Mouse (Mus musculus): ENCODE measurements around the gene Me3. TPM values are rescaled to one million over a fixed set of nuclear protein-coding genes. Genes with fewer than 3 reads are reported as not detected.
"Not testable (repeated sequence)": the region's sequence is repeated elsewhere in the genome, so short reads cannot be mapped to it uniquely, and the experiment has no call there.

Gene Me3
- polyA plus RNA-seq, 1 experiment from 2014 or later, result 1.9 TPM

GRCm38 (mm10) chr7:89728393-89728792, 96.2 kb downstream of the Me3 start:
- no peaks in the 10 kb centered on the region for H3K4me1 ChIP-seq (replicated peaks; ENCODE audit: control insufficient read depth, insufficient read depth, low read length)
- no peak overlapping the region for H3K4me3 ChIP-seq (ENCODE audit: low read depth, low read length)
- H3K9ac ChIP-seq (ENCODE audit: low read depth, low read length), result no peak overlapping the region
- no peaks in the 10 kb centered on the region for H3K36me3 ChIP-seq (ENCODE audit: control insufficient read depth, insufficient read depth, low read length)
- DNase-seq (ENCODE audit: low spot score), result no peak
- H3K9me3 ChIP-seq (ENCODE audit: control insufficient read depth, low read length), result no peaks in the 10 kb centered on the region
- H3K4me2 ChIP-seq (replicated peaks; ENCODE audit: low read depth, low read length), result no peak overlapping the region
- no peak overlapping the region for H3K27ac ChIP-seq (ENCODE audit: low read depth, low read length)
- ATAC-seq (ENCODE audit: low FRiP score), result no peak
- H3K27me3 ChIP-seq (ENCODE audit: control insufficient read depth, insufficient read depth, low read length), result no peaks in the 10 kb centered on the region
- WGBS, result 86% methylated on average over 3 of the region's 3 CpGs

DNA sequence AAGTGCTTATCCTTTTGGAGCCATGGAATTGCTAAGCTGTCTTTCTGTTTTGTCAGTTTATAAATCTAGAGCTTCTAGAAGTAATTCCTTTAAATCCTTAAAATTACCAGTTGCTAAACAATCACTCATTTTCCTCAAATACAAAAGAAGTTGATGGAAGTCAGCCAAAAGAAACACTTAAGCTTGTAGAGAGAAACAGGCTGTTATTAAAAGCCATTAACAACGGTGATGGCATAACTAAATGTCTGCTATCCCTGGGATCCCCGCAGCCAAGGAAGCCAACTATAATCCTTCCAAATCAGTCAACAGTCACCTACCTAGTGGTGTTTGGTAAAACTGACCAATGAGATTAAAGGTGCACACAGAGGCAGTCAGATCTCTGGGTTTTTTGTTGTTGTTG, 98.3 kb downstream of the Me3 start:
- WGBS, result 94% methylated on average over 2 of the region's 2 CpGs
- H3K36me3 ChIP-seq (ENCODE audit: control insufficient read depth, insufficient read depth, low read length), result no peaks in the 10 kb centered on the region
- H3K4me1 ChIP-seq (replicated peaks; ENCODE audit: control insufficient read depth, insufficient read depth, low read length), result no peaks in the 10 kb centered on the region

DNA sequence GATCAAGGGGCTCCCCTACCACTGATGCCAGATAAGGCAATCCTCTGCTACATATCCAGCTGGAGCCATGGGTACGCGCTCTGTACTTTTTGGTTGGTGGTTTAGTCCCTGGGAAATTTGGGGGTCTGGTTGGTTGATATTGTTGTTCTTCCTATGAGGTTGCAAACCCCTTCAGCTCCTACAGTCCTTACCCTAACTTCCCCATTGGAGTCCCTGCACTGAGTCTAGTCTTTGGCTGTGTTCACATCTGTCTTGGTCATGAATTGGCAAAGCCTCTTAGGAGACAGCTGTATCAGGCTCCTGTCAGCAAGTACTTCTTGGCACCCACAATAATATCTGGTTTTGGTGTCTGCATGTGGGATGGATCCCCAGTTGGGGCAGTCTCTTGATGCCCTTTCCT, 98.9 kb downstream of the Me3 start:
- not testable (repeated sequence) for H3K27me3 ChIP-seq (ENCODE audit: control insufficient read depth, insufficient read depth, low read length); H3K9ac ChIP-seq (ENCODE audit: low read depth, low read length); ATAC-seq (ENCODE audit: low FRiP score); H3K27ac ChIP-seq (ENCODE audit: low read depth, low read length); H3K4me3 ChIP-seq (ENCODE audit: low read depth, low read length); H3K4me2 ChIP-seq (replicated peaks; ENCODE audit: low read depth, low read length); H3K4me1 ChIP-seq (replicated peaks; ENCODE audit: control insufficient read depth, insufficient read depth, low read length); DNase-seq (ENCODE audit: low spot score); H3K9me3 ChIP-seq (ENCODE audit: control insufficient read depth, low read length); H3K36me3 ChIP-seq (ENCODE audit: control insufficient read depth, insufficient read depth, low read length)
- 96% methylated on average over 2 of the region's 2 CpGs for WGBS

More for the DNA sequence above, 98.3 kb downstream of the Me3 start:
- ATAC-seq (ENCODE audit: low FRiP score) (no peak), DNase-seq (ENCODE audit: low spot score) (no peak)
- H3K4me3 ChIP-seq (ENCODE audit: low read depth, low read length), result no peak overlapping the region
- no peaks in the 10 kb centered on the region for H3K9me3 ChIP-seq (ENCODE audit: control insufficient read depth, low read length)
- no peak overlapping the region for H3K9ac ChIP-seq (ENCODE audit: low read depth, low read length)
- no peak overlapping the region for H3K27ac ChIP-seq (ENCODE audit: low read depth, low read length)
- H3K4me2 ChIP-seq (replicated peaks; ENCODE audit: low read depth, low read length), result no peak overlapping the region
- no peaks in the 10 kb centered on the region for H3K27me3 ChIP-seq (ENCODE audit: control insufficient read depth, insufficient read depth, low read length)

DNA sequence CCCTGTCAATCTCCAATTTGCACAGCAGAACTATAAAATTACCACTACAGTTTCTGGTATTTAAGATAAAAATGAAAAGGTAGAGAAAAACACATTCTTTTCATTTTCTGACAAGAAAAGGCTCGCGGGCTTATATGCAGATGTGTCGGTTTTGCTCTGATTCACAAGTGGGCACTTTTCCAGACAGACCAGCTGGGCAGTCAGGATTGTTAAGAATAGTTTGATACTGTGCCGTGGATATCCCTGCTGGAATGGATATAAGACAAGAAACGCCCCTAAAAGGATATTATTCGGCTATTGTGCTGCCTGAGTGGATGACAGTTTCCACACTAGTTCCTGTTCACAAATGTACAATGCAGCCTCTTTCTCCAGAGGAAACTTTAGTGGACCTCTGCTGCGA, 116.2 kb downstream of the Me3 start:
- Histone ChIP-seq H3K4me1 (replicated peaks; ENCODE audit: control insufficient read depth, insufficient read depth, low read length) (no peaks in the 10 kb centered on the region), H3K4me3 (ENCODE audit: low read depth, low read length) (no peak overlapping the region), H3K27ac (ENCODE audit: low read depth, low read length) (no peak overlapping the region), H3K36me3 (ENCODE audit: control insufficient read depth, insufficient read depth, low read length) (no peaks in the 10 kb centered on the region), H3K4me2 (replicated peaks; ENCODE audit: low read depth, low read length) (no peak overlapping the region), H3K27me3 (ENCODE audit: control insufficient read depth, insufficient read depth, low read length) (no peaks in the 10 kb centered on the region), H3K9ac (ENCODE audit: low read depth, low read length) (no peak overlapping the region), H3K9me3 (ENCODE audit: control insufficient read depth, low read length) (no peaks in the 10 kb centered on the region)
- WGBS, result 80% methylated on average over 7 of the region's 7 CpGs
- DNase-seq (ENCODE audit: low spot score) (no peak), ATAC-seq (ENCODE audit: low FRiP score) (no peak)

DNA sequence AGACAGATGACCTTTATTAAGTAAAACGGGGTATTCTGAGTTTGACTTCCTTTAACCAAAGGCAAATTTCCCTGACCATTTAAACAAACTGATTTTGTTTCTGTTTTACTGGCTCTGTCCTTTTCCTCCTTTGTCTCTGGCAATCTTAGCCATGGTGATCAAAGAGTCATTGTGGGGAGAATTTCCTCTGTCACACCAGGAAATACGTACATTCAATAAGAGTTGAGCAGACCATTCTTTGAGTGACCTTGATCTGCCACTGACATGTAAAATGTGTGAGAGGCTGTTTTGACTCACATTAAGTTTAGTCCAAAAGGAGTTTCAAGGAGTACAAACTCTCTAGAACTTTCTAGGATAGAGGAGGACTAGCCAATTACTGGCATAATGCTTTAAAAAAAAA, 117.0 kb downstream of the Me3 start:
- no peak for ATAC-seq (ENCODE audit: low FRiP score)
- DNase-seq (ENCODE audit: low spot score), result no peak
- no peaks in the 10 kb centered on the region for H3K4me1 ChIP-seq (replicated peaks; ENCODE audit: control insufficient read depth, insufficient read depth, low read length)

GRCm38 (mm10) chr7:89766678-89767508, 134.7 kb downstream of the Me3 start:
- H3K27me3 ChIP-seq (ENCODE audit: control insufficient read depth, insufficient read depth, low read length), result no peaks in the 10 kb centered on the region
- H3K4me3 ChIP-seq (ENCODE audit: low read depth, low read length), result no peak overlapping the region
- H3K4me1 ChIP-seq (replicated peaks; ENCODE audit: control insufficient read depth, insufficient read depth, low read length), result no peaks in the 10 kb centered on the region
- no peak overlapping the region for H3K9ac ChIP-seq (ENCODE audit: low read depth, low read length)
- no peaks in the 10 kb centered on the region for H3K36me3 ChIP-seq (ENCODE audit: control insufficient read depth, insufficient read depth, low read length)
- H3K4me2 ChIP-seq (replicated peaks; ENCODE audit: low read depth, low read length), result no peak overlapping the region
- peak; percentile 75 for DNase-seq (ENCODE audit: low spot score)
- no peak overlapping the region for H3K27ac ChIP-seq (ENCODE audit: low read depth, low read length)
- H3K9me3 ChIP-seq (ENCODE audit: control insufficient read depth, low read length), result no peaks in the 10 kb centered on the region
- peak; percentile 94 for ATAC-seq (ENCODE audit: low FRiP score)
- 37% methylated on average over 5 of the region's 5 CpGs for WGBS

More for the DNA sequence above, 117.0 kb downstream of the Me3 start:
- no peak overlapping the region for H3K9ac ChIP-seq (ENCODE audit: low read depth, low read length)
- no peaks in the 10 kb centered on the region for H3K36me3 ChIP-seq (ENCODE audit: control insufficient read depth, insufficient read depth, low read length)
- no peak overlapping the region for H3K27ac ChIP-seq (ENCODE audit: low read depth, low read length)
- H3K4me2 ChIP-seq (replicated peaks; ENCODE audit: low read depth, low read length), result no peak overlapping the region
- H3K9me3 ChIP-seq (ENCODE audit: control insufficient read depth, low read length), result no peaks in the 10 kb centered on the region
- 49% methylated on average over 2 of the region's 2 CpGs for whole genome bisulfite sequencing
- H3K27me3 ChIP-seq (ENCODE audit: control insufficient read depth, insufficient read depth, low read length), result no peaks in the 10 kb centered on the region
- H3K4me3 ChIP-seq (ENCODE audit: low read depth, low read length), result no peak overlapping the region

DNA sequence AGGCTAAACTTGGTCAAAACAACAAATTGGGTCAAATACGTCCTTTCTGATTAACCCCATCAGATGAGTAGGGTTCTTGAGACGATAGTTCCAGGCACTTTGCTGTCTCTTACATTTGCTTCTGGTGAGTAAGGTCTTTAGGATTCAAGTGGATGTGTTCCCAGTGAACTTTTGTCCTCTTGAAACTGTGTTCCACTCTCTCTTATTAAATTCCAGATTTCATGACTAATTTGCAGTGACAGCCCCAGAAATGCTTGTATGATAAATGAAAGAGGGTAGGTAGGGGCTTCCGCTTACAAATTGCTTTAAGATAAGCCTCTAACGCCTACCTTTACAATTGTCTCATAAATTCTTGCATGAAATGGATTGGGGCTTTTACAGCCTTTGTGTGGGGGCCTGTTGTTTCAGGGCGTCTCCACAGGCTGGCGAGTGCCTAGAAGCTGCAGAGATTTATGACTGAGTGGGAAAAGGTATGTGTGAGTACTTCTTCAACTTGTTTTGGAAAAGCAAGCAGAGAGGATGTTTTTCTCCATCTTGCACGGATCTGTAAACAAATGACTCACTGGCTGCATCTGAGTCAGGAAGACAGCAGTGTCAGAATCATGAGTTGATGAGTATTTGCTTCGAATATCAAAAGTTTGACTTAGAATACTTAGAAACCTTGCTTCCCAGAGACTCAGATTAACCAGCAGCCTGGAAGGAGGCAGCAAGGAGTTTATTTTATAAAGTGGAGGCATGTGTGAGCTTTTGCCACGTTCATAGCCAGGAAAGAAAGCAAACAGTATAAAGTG, 137.1 kb downstream of the Me3 start:
- no peak overlapping the region for H3K9ac ChIP-seq (ENCODE audit: low read depth, low read length)
- 0 out of 2 replicates have a peak, but pooled peaks cover 2% of the 10 kb centered on the region for H3K4me1 ChIP-seq (replicated peaks; ENCODE audit: control insufficient read depth, insufficient read depth, low read length)
- whole genome bisulfite sequencing, result 44% methylated on average over 9 of the region's 9 CpGs
- no peaks in the 10 kb centered on the region for H3K9me3 ChIP-seq (ENCODE audit: control insufficient read depth, low read length)
- no peak for DNase-seq (ENCODE audit: low spot score)
- H3K4me2 ChIP-seq (replicated peaks; ENCODE audit: low read depth, low read length), result no peak overlapping the region
- H3K27ac ChIP-seq (ENCODE audit: low read depth, low read length), result no peak overlapping the region
- no peak overlapping the region for H3K4me3 ChIP-seq (ENCODE audit: low read depth, low read length)
- H3K36me3 ChIP-seq (ENCODE audit: control insufficient read depth, insufficient read depth, low read length), result no peaks in the 10 kb centered on the region
- H3K27me3 ChIP-seq (ENCODE audit: control insufficient read depth, insufficient read depth, low read length), result no peaks in the 10 kb centered on the region
- ATAC-seq (ENCODE audit: low FRiP score), result no peak

GRCm38 (mm10) chr7:89770021-89770420, 137.8 kb downstream of the Me3 start:
- Histone ChIP-seq H3K27me3 (ENCODE audit: control insufficient read depth, insufficient read depth, low read length) (no peaks in the 10 kb centered on the region), H3K4me1 (replicated peaks; ENCODE audit: control insufficient read depth, insufficient read depth, low read length) (0 out of 2 replicates have a peak, but pooled peaks cover 2% of the 10 kb centered on the region)

More at GRCm38 (mm10) chr7:89770021-89770420, 137.8 kb downstream of the Me3 start:
- no peaks in the 10 kb centered on the region for H3K9me3 ChIP-seq (ENCODE audit: control insufficient read depth, low read length)
- 46% methylated on average over 6 of the region's 6 CpGs for WGBS
- DNase-seq (ENCODE audit: low spot score) (no peak), ATAC-seq (ENCODE audit: low FRiP score) (no peak)
- H3K9ac ChIP-seq (ENCODE audit: low read depth, low read length), result no peak overlapping the region
- no peak overlapping the region for H3K4me2 ChIP-seq (replicated peaks; ENCODE audit: low read depth, low read length)
- no peak overlapping the region for H3K27ac ChIP-seq (ENCODE audit: low read depth, low read length)
- no peak overlapping the region for H3K4me3 ChIP-seq (ENCODE audit: low read depth, low read length)
- H3K36me3 ChIP-seq (ENCODE audit: control insufficient read depth, insufficient read depth, low read length), result no peaks in the 10 kb centered on the region
